Mouse (Mus musculus) splenic B cell, adult 2 months (primary cell): Measurements from ENCODE around the gene Nckap1l.
A peak's percentile ranks its signal among the peaks of the same experiment; 100 is the strongest.

Experiments used
- DNase-seq: peaks from one replicate; pipeline ENCODE4 v3.0.0-alpha.2; 2011; ENCODE audit warnings: low read depth, low spot score
- H3K27me3 ChIP-seq: 2 replicates; pipeline ENCODE4 v1.6.1; 2012; ENCODE audit warnings: mild to moderate bottlenecking, low read length, moderate library complexity, mixed read lengths; ENCODE audit not compliant: control insufficient read depth, poor library complexity, insufficient read depth, severe bottlenecking
- H3K36me3 ChIP-seq: 2 replicates; pipeline ENCODE4 v1.6.1; 2012; ENCODE audit warnings: mild to moderate bottlenecking, low read length, moderate library complexity, mixed read lengths; ENCODE audit not compliant: control insufficient read depth, poor library complexity, insufficient read depth, severe bottlenecking

Nckap1l gene

DNA sequence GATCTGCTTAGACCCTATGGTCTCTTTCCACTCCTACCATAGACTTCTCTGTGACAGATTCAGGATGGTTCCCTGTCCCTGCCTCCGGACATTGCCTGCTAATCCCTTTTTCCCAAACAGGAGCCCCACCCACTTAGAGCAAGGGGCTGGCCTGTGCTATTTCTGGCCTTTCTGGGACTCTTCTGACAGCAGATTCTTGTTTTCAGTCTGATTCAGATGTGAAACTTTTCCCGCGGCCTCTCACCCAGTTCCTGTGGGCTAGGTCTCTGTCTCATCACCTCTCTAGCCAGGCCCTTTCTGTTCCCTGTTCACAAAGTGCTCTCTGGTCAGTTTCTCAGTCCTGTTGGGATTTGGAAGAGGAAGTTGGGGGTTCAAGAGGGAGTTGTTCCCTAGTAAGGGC lies 61.3 kb downstream of the Nckap1l start:
- H3K27me3 ChIP-seq, result no peaks in the 10 kb centered on the region
- DNase-seq, result no peak
- no peaks in the 10 kb centered on the region; the same call in 1 of the 2 replicates for H3K36me3 ChIP-seq

DNA sequence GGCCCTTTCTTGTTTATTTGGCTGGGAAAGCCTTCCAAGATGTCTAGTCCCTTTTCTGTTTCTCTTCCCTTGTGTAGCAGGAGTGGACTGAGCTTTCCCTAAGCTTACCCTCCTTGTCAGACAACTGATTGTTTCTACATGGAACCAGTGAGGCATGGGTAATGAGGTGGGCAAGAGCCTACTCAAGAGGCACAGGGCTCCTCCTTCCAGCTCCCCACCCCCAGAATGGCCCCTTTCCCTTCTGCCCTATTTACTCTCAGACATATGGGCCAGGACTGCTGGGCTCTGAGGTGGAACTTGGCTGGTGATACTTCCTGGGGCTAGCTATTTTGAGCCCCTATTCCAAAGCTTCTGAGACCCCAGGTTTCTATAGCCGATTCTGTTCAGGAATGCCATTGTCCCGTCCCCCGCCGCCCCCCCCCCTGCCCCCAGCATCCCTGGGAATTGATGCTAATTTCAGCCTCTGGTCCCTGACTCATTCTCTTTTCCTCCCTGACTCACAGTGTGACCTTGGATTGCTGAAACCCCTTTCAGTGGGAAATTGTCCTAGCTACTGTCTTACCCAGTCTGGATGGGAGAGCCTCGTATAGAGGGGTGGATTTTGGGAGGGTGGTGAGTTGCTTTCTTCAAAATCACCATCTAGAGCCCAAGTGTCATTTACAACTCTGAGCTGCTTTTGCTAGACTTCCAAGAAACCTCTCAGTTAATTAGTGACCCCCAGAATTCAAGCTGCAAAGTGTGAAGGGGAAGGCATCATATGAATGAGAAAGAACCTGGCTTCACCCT lies 65.2 kb downstream of the Nckap1l start:
- Histone ChIP-seq H3K36me3 (no peaks in the 10 kb centered on the region; the same call in 1 of the 2 replicates), H3K27me3 (no peaks in the 10 kb centered on the region)
- no peak for DNase-seq

DNA sequence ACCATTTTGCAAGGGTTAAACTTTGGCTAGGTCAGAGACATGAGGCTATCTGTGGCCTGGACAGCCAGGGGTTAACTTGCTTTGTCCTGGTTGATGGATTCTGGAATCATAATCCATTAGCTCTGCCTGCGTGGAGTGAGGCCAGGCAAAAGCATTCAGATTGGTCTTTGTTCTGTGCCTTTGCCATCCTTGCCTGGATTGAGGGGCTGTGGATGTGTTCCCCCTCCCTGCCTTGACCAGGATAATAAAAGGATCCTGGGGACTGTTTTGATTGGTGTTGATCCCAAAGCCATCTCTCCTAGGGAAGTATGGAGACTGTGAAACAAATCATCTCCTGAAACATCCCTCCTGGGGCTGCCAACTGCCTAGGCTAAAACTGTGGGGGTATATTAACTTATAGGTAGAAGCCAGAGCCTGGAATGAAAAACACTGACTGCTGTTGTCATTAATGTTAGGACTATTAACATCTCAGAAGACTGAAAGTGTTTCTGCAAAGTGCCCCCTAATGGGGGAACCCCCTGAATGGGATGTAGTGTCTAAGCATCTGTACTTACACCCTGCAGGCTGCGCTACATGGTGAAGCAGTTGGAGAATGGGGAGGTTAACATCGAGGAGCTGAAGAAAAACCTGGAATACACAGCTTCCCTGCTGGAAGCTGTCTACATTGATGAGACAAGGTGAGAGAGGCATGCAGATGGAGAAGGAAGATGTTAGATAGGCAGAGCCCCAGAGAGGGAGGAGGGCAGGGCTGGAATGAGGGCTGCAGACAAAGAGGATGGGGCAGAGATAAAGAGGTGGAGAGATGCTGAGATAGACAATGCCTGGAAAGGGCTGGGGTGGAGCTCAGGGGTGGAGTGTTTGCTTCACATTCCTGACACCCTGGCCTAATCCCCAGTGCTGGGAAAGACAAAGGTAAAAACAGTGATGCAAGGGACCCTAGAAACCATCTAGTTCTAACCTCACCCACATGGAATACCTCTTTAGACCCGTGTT lies 66.1 kb downstream of the Nckap1l start:
- no peak for DNase-seq
- Histone ChIP-seq H3K36me3 (no peaks in the 10 kb centered on the region; the same call in none of the 2 replicates), H3K27me3 (no peaks in the 10 kb centered on the region)

DNA sequence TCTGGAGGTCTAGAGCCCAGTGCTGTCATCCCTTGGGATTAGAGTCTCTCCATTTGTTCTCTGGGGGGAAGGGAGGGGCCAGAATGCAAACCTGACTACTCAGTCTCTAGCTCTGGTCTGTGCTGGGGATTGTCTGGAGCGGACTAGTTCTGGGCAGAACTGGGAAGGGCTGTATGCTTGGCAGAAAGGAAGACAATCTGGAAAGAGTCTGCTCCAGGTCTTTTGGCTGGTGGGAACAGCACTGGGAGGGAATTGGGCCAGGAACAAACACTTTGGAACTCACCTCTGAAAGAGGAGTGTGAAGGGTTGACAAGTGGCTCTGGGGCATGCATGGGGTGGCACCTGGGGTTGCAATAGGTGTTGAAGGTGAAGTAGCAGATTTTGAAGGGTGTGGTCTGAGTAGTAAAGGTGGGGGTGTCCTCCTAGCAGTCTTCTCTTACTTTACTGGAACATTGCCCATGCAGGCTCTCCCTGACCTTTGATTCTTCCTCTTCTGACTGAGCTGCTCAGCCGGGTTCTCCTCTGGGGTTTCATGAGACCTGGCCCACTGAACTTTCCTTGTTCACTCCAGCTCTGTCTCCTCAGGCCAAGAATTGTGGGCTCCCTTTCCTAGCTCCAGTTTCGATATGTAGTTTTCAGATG lies 69.0 kb downstream of the Nckap1l start:
- DNase-seq, result no peak
- Histone ChIP-seq H3K36me3 (no peaks in the 10 kb centered on the region; the same call in none of the 2 replicates), H3K27me3 (no peaks in the 10 kb centered on the region)

DNA sequence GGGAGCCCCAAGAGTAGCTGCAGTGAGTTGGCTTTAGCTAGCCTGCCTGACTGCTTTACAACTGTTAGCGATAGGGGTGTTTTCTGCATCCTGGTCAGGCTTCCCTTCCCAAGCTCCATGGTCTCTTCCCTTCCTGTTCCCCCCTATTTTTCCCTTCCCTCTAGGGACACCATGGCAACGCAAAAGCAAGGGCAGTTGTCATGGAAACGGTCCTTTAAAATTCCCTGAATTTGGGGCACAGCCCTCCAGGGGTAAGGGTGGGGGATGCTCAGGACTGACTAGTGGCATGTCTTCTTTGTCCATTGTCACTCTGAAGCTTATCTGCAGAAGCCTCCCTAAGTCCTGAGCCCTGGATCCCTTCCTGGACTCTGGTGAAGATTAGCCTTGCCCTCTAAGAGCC lies 69.6 kb downstream of the Nckap1l start:
- no peak for DNase-seq
- Histone ChIP-seq H3K36me3 (no peaks in the 10 kb centered on the region; the same call in none of the 2 replicates), H3K27me3 (no peaks in the 10 kb centered on the region)

DNA sequence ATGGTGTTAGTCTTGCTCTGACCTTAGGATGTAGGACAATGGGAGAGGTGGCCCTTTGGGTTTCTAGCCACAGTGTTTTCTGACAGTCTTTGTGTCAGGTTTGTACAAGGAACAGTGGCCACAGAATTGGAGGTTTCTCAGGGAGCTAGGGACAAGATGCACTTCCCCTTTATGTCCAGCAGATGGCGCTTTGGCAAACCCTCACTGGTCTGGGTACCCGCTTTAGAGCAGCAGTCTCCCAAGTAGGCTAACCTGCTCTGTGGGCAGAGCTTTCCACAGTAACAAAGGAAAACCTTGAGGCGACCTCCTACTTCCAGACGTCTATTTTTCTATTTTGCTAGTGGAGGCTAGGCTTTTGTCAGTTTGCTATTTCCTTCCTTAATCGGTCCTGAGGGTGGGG lies 76.8 kb downstream of the Nckap1l start:
- DNase-seq, result peak; percentile 57
- Histone ChIP-seq H3K36me3 (no peaks in the 10 kb centered on the region), H3K27me3 (no peaks in the 10 kb centered on the region)

DNA sequence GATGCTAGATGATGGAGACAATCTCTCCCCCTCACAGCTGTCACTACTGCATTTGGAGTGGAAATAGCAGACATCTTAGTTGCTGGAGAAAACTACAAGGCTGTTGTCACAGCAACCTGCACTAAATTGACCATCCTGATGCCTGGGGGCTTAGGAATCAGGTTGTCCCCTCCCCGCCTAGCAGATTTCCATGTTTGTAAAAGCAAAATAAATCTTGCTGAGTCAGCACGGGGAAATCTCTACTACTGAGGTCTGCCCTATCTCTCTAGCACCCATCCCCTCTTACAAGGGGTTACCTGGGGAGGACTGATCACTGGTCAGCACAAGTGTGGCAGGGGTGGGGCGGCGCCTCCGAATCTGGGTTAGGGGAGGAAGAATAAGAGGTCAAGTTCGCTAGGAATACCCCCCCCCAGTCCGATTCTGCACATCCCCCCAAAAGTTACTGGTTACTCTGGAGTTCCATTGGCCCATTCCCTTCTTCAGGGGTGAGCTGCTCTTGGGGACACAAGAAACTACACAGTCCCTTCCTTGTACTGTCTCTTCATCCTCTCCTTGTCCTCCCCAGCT lies 80.5 kb downstream of the Nckap1l start:
- DNase-seq, result no peak
- H3K36me3 ChIP-seq, result no peaks in the 10 kb centered on the region
- no peaks in the 10 kb centered on the region for H3K27me3 ChIP-seq

DNA sequence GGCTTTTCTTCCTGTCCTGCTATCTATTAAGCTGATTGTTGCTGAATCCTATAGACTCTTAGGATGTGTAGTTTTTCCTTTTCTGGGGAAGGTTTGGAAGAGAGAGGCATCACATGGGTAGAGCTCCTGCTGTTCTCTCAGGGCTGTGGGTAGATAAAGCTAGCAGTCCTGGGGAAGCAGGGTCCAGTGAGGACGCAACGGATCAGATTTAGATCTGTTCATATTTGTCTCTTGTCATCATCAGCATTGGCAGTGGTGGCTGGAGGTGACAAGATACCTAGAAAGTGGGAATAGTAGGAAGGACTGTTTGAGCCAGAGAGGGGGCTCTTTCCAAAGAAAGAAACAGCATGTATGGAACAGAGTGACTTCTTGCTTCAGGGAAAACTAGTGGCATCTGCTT lies 81.4 kb downstream of the Nckap1l start:
- no peaks in the 10 kb centered on the region for H3K36me3 ChIP-seq
- no peak for DNase-seq

DNA sequence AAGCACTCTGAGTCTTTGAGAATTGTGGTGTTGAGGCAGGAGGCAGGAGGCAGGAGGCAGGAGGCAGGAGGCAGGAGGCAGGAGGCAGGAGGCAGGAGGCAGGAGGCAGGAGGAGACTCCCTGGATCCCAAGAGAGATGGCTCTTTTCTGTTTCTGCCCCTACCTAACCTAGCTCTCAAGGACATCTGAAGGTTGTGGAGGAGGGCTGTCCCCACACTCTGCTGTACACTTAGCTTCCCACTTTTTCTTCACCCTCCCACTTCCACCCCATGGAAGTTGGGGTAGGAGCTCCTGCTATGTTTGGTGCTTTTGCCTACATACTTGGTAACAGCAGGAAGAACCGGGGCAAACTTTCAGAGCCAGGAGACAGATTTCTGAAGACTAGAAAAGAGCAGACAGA lies 82.2 kb downstream of the Nckap1l start:
- Histone ChIP-seq H3K36me3 (no peaks in the 10 kb centered on the region), H3K27me3 (no peaks in the 10 kb centered on the region)
- DNase-seq, result no peak

More for the DNA sequence above, 81.4 kb downstream of the Nckap1l start:
- no peaks in the 10 kb centered on the region for H3K27me3 ChIP-seq

DNA sequence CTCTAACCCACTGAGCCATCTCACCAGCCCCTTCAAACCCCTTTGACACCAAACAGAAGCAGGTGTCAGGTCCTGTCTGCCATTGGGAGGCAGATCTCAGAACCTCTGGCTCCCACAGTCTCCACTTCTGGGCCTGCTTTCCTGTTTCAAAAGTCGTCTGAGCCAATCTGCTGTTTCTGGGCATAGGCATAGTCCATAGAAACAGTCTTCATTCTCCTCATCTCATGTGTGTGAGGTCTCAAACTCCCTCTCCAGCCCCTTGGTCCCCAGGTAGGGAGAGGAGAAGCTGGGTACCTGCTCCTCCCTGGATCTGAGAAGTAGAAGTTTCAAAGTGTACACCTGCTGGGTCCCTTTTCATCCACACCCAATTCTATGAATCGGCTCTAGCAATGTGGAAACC lies 82.9 kb downstream of the Nckap1l start:
- H3K27me3 ChIP-seq, result no peaks in the 10 kb centered on the region
- DNase-seq, result no peak
- no peaks in the 10 kb centered on the region for H3K36me3 ChIP-seq

DNA sequence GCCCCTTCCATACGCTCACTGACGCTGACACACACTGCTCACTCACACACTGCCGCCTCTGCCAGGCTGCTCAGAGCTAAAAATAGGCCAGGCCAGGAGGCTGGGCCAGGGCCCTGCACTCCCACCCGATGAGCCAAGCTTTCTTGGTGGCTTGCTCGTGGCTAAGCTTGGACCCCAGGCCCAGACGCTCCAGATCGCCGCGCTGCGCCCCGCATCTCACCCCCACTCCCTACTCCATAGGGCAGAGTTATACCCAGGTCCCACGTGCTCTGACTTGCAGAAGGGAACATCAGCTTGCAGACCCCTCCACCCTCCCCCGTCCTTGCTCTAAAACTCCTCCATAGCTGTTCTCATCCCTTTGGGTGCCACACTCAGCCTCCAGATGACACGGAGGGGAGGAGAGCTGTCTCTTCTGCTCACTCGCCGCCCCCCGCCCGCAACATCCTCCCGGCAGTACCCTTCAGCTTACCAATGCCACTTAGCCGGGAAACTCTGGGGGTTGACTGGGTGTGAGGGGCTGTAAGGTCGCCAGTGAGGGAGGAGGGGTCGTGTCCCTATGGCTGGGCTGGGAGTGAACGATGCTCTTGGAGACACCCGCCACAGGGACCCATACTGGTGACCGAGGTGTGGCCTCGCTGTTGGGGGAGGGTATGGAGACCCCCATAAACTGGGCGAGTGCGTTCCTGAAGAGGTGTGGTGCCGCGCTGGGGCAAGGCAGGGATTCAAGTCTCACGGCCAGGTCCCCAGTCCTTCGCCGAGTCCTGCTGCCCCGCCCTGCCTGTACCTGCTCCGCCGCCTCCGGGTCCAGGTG lies 83.6 kb downstream of the Nckap1l start:
- no peaks in the 10 kb centered on the region for H3K27me3 ChIP-seq

DNA sequence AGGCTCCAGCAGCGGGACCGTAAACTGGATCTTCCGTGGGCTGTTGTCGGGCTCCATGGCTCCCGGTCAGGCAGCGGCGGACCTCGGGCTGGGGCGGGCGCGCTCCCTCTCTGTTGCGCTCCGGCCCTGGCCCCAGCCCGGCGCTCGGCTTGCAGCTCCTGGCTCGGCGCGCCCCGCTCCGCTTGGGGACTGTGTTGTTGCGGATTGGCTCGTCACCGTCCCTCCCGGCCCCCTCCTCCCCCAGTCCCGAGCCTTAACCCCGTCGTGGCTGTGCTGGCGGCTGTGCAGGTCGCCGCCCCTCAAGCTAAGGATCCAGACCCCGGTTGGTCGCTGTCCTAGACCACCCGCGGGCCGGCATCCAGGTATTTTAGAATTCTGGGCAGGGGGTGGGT lies 84.2 kb downstream of the Nckap1l start, which contains the start of gene Ppp1r1a:
Gene Ppp1r1a, minus strand, starts transcription at position 182 of the 392 bp plus-strand sequence.
- Histone ChIP-seq H3K36me3 (no peaks in the 10 kb centered on the region), H3K27me3 (no peaks in the 10 kb centered on the region)
- DNase-seq, result no peak

More for the DNA sequence above, 83.6 kb downstream of the Nckap1l start:
- no peaks in the 10 kb centered on the region for H3K36me3 ChIP-seq
- DNase-seq, result no peak

DNA sequence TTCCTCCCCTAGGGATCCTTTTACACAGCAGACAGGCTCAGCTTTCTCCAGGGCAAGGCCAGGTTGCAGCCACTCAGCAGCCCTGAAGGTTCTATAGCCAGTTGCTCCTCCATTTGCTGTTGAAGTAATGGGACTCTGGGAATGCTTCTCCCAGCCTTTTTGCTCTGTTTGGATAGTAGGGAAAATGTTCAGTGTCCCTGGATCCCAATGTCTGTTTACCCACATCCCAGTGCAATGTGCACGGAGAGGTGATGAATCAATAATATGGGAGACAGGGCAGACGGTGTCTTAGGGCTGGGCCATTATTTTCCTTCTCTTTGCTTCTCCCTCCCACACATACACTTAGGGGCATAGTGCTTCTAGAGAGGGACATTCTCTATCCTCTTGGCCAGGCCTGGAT lies 85.7 kb downstream of the Nckap1l start:
- DNase-seq, result no peak
- Histone ChIP-seq H3K27me3 (no peaks in the 10 kb centered on the region), H3K36me3 (no peaks in the 10 kb centered on the region)

DNA sequence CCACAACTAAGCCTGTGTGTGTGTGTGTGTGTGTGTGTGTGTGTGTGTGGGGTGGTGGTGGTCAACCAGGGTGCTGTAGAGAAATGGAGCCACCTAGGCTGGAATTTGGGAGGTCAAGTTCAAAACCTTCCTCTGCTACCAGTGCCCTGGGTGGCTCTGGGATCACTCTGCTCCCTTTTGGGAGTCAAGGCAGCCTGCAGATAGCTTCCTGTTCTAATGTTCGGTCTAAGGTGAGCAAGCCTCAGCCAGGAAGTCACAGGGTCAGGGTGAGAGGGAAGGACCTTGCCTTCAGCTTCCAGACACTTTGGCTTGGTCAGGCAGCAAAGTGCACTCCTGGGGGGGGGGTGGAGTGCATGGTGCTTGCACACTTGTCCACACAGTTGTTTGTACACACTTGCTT lies 87.1 kb downstream of the Nckap1l start:
- no peak for DNase-seq
- H3K27me3 ChIP-seq, result no peaks in the 10 kb centered on the region
- H3K36me3 ChIP-seq, result no peaks in the 10 kb centered on the region
